Mouse (Mus musculus): ENCODE data around the gene Ap1g1. TPM values are rescaled to one million over a fixed set of nuclear protein-coding genes. Genes with fewer than 3 reads are reported as not detected.

The Ap1g1 gene
- 31.9 and 32.2 TPM in 2 replicates for polyA plus RNA-seq (2015; fragmentation: Nextera tagmentation; extraction: Ambion mirVana)

DNA sequence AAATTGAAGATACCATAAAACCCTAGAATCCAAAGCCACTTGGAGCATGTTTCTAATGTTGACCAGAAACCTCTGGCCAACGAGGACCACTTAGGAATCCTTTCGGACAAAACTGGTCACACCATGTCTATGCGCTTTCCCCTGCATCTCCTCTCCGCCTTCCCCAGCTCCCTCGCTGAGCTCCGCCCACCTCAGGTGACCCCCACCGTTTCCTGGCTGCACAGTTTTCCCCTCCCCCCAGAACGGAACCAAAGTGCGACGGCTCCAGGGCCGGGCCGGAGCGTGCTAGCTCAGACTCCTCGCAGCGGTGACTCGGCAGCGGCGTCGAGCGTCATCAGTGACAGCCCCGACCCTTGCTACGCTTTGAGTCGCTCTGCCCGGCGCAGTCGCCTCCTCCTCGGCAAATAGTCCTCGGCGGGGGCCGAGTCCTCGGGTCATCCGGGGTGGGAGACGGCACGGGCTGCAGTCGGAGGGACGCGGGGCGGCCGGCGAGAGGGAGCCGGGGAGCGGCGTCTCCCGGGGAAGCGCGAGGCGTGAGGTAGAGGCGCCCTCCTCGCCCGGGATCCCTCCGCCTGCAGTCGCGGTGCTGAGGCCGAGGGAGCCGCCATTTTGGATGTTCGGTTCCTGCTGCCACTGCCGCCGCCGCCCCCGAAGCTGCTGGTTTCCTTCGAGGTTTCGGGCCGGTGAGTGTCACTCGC lies at the start of gene Ap1g1:
Gene Ap1g1, plus strand, starts transcription at position 275 of the 698 bp plus-strand sequence.

DNA sequence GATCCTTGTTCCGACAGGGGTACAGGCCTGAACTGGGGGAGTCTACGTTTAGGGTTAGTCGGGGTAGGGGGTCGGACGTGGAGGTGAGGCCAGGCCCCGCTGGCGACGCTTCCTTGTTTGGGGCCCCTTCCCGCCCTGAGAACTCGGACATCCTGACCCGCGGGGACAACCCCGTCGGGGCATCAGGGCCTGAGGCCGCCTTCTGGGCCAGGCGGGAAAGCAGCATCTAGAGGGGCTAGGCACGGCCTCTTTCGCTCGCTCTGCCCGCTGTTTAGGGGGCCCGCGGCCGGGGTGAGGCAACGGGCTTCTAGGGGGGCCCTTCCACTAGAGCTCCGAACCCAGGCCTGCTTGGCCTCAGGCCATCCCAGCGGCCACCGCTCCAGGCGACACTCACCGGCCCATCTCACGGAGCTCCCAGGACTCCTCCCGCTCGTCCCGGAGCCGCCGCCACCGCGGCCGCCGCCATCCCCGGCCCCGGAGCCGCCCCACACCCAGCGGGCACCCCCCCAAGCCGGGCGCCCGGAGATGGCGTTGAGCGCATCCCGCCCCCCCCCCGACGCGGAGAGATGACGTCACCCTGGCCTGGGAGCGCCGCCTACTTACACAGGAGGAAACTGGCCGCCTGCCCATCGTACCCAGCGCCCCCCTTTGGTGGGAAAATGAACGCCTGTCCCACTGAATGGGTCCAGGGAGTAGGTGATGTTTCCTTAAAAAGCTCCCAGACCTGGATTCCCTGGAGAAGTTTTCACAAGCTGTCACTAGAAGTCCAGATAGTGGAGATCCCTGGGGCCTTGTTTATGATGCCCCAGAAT lies 40.9 kb upstream of the Ap1g1 start, which contains the start of gene Atxn1l:
Gene Atxn1l, minus strand, starts transcription at position 503 of the 812 bp plus-strand sequence.

DNA sequence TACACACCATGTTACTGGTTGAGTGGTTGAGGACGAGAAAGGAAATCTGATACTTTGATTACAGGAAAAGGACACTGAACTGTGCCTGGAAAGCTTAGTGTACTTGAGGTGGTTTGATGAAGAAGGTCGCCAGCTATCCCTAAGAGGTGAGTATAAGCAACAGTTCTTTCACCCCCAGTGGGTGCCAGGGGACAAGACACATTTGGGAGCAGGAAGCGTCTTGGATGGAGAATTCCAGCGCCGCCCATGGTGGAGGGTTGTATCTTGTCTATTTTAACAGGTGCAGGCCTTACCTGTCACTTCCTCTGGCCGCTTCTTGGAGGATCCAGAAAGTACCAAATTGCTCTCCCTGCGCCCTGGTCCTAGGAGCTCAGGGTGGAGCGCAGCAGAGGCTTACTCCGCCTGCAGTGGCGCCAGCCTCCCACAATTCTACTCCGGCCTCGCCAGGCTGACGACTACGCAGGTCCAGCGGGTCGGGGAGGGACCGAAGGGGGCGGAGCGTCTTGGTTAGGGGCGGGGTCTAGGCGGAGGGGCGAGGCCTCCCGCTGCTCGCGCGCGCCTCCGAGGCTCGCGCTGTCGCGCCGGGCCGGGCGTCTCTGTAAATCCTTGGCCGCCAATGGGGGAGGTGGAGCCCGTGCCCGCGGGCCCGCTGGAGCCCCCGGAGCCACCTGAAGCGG lies 89.8 kb downstream of the Ap1g1 start, which contains the start of gene Phlpp2:
Gene Phlpp2, plus strand, starts transcription at position 540 of the 677 bp plus-strand sequence.

Other genes starting within 250 kb of the Ap1g1 start
- 9.6 and 9.9 TPM in 2 replicates for gene Dhx38, start 212.7 kb upstream of the Ap1g1 start, polyA plus RNA-seq (2015; fragmentation: Nextera tagmentation; extraction: Ambion mirVana)
- gene Txnl4b, start 212.7 kb upstream of the Ap1g1 start, polyA plus RNA-seq (2015; fragmentation: Nextera tagmentation; extraction: Ambion mirVana) = 32.2 and 32.4 TPM in 2 replicates
- gene Hp, start 199.4 kb upstream of the Ap1g1 start, polyA plus RNA-seq (2015; fragmentation: Nextera tagmentation; extraction: Ambion mirVana) = 0.68 and 1.5 TPM in 2 replicates
- 26.2 and 28.4 TPM in 2 replicates for gene Dhodh, start 169.9 kb upstream of the Ap1g1 start, polyA plus RNA-seq (2015; fragmentation: Nextera tagmentation; extraction: Ambion mirVana)
- 0.04 and 0.09 TPM in 2 replicates for gene Pkd1l3, start 164.0 kb upstream of the Ap1g1 start, polyA plus RNA-seq (2015; fragmentation: Nextera tagmentation; extraction: Ambion mirVana)
- 94.0 and 96.8 TPM in 2 replicates for gene Ist1, start 85.3 kb upstream of the Ap1g1 start, polyA plus RNA-seq (2015; fragmentation: Nextera tagmentation; extraction: Ambion mirVana)
- 44.2 and 46.4 TPM in 2 replicates for gene Zfp821, start 73.0 kb upstream of the Ap1g1 start, polyA plus RNA-seq (2015; fragmentation: Nextera tagmentation; extraction: Ambion mirVana)
- 2.3 and 2.7 TPM in 2 replicates for gene Atxn1l, start 40.8 kb upstream of the Ap1g1 start, polyA plus RNA-seq (2015; fragmentation: Nextera tagmentation; extraction: Ambion mirVana)
- gene Phlpp2, start 90.0 kb downstream of the Ap1g1 start, polyA plus RNA-seq (2015; fragmentation: Nextera tagmentation; extraction: Ambion mirVana) = 4.2 and 5.0 TPM in 2 replicates
- 1.6 and 1.7 TPM in 2 replicates for gene Marveld3, start 183.6 kb downstream of the Ap1g1 start, polyA plus RNA-seq (2015; fragmentation: Nextera tagmentation; extraction: Ambion mirVana)
- not detected in 2 replicates for gene Tat, start 211.9 kb downstream of the Ap1g1 start, polyA plus RNA-seq (2015; fragmentation: Nextera tagmentation; extraction: Ambion mirVana)

Measured in neural tube, postnatal 0 days (tissue).